Mouse (Mus musculus) small intestine, adult 2 months (tissue): ENCODE results near the gene Tpd52l2.

Experiments used
- CTCF ChIP-seq: fragments of 200-500 bp; IDR thresholded peaks from 2 replicates; pipeline ENCODE4 v1.5.1; 2012; ENCODE audit warnings: low read depth, mild to moderate bottlenecking, control low read depth, inconsistent platforms, low read length, moderate library complexity, mixed read lengths; ENCODE audit not compliant: insufficient replicate concordance, insufficient read length; ENCODE audit errors: extremely low read depth
- POLR2A ChIP-seq: fragments of 200-500 bp; IDR thresholded peaks from 2 replicates; pipeline ENCODE4 v1.6.1; 2012; ENCODE audit warnings: low read depth, mild to moderate bottlenecking, control low read depth, inconsistent platforms, low read length, moderate library complexity

DNA sequence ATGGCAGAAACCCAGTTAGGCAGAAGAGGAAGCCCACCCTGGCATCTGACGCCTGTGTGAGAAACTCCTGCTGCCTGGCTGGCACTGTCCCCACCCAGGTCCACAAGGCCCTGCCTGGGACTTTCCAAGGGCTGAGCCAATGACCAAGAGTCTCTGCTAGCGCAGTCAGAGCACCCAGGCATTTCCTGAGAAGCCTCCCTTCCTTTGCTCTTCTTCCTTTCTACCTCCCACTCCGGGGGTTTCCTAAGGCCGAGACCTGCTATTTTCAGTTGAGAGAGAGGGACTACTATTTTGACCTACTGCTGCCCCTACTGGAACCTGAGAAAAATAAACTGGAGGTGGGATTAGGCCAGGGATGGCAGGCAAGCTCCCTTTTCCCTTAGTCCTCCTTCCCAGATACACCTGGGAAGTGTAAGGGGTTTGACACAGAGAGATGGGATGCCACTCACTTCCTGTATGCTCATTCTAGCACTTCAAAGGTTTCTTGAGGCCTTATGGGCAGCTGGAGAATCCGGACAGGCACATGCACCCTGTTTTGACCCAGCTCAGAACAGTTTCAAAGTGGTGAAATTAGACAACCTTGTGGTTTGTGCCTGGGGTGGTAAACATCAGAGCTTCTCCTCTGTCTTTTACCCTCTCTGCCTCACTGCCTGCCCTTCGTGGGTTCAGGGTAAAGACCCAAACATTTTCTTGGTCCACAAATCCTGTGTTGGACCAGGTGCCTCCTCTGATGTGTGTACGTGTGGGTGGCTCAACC is 13.2 kb upstream of the Tpd52l2 start:
- TF ChIP-seq POLR2A, result peak; percentile 27; the same call in 1 of the 2 replicates
- peak; percentile 25; the same call in 1 of the 2 replicates for TF ChIP-seq CTCF
